Mouse (Mus musculus): ENCODE results near the gene Olfr605. TPM values are rescaled to one million over a fixed set of nuclear protein-coding genes. Genes with fewer than 3 reads are reported as not detected.

Olfr605 gene
- not detected in 2 replicates for polyA plus RNA-seq (2012; rRNA removed)

GRCm38 (mm10) chr7:103445339-103445738 is at the start of gene Olfr605:
Olfr605 (minus strand) TSS chr7:103445439.

GRCm38 (mm10) chr7:103469577-103469976 is 24.3 kb upstream of the Olfr605 start, which contains the start of gene Olfr608:
Olfr608 (plus strand) TSS chr7:103469877.

GRCm38 (mm10) chr7:103448746-103449145 is 3.5 kb upstream of the Olfr605 start, which contains the start of gene Olfr606:
Olfr606 (plus strand) TSS chr7:103449046.

GRCm38 (mm10) chr7:103414772-103415171 is 30.5 kb downstream of the Olfr605 start, which contains the start of gene Usp17lc:
Usp17lc (plus strand) TSS chr7:103415072.

Other genes starting within 250 kb of the Olfr605 start
- gene Olfr593, start 233.6 kb downstream of the Olfr605 start, polyA plus RNA-seq (2012; rRNA removed) = not detected in 2 replicates
- not detected in 2 replicates for gene Olfr594, start 228.4 kb downstream of the Olfr605 start, polyA plus RNA-seq (2012; rRNA removed)
- not detected in 2 replicates for gene Usp17ld, start 192.9 kb downstream of the Olfr605 start, polyA plus RNA-seq (2012; rRNA removed)
- not detected in 2 replicates for gene Olfr596, start 139.8 kb downstream of the Olfr605 start, polyA plus RNA-seq (2012; rRNA removed)
- not detected in 2 replicates for gene Olfr597, start 129.1 kb downstream of the Olfr605 start, polyA plus RNA-seq (2012; rRNA removed)
- not detected in 2 replicates for gene Olfr598, start 121.9 kb downstream of the Olfr605 start, polyA plus RNA-seq (2012; rRNA removed)
- gene Olfr599, start 109.5 kb downstream of the Olfr605 start, polyA plus RNA-seq (2012; rRNA removed) = not detected in 2 replicates
- gene Olfr600, start 95.8 kb downstream of the Olfr605 start, polyA plus RNA-seq (2012; rRNA removed) = not detected in 2 replicates
- not detected in 2 replicates for gene Olfr601, start 82.8 kb downstream of the Olfr605 start, polyA plus RNA-seq (2012; rRNA removed)
- gene Olfr603, start 59.3 kb downstream of the Olfr605 start, polyA plus RNA-seq (2012; rRNA removed) = not detected in 2 replicates
- not detected in 2 replicates for gene Usp17lc, start 30.4 kb downstream of the Olfr605 start, polyA plus RNA-seq (2012; rRNA removed)
- gene Olfr606, start 3.6 kb upstream of the Olfr605 start, polyA plus RNA-seq (2012; rRNA removed) = not detected in 2 replicates
- not detected in 2 replicates for gene Olfr607, start 18.7 kb upstream of the Olfr605 start, polyA plus RNA-seq (2012; rRNA removed)
- not detected in 2 replicates for gene Olfr608, start 24.4 kb upstream of the Olfr605 start, polyA plus RNA-seq (2012; rRNA removed)
- gene Olfr609, start 52.6 kb upstream of the Olfr605 start, polyA plus RNA-seq (2012; rRNA removed) = not detected in 2 replicates
- gene Olfr610, start 66.7 kb upstream of the Olfr605 start, polyA plus RNA-seq (2012; rRNA removed) = not detected in 2 replicates
- gene Olfr611, start 75.4 kb upstream of the Olfr605 start, polyA plus RNA-seq (2012; rRNA removed) = not detected in 2 replicates
- gene Olfr612, start 97.3 kb upstream of the Olfr605 start, polyA plus RNA-seq (2012; rRNA removed) = not detected in 2 replicates
- gene Olfr613, start 102.6 kb upstream of the Olfr605 start, polyA plus RNA-seq (2012; rRNA removed) = not detected in 2 replicates
- not detected in 2 replicates for gene Olfr615, start 110.6 kb upstream of the Olfr605 start, polyA plus RNA-seq (2012; rRNA removed)
- not detected in 2 replicates for gene Olfr616, start 123.7 kb upstream of the Olfr605 start, polyA plus RNA-seq (2012; rRNA removed)
- gene Olfr617, start 127.6 kb upstream of the Olfr605 start, polyA plus RNA-seq (2012; rRNA removed) = not detected in 2 replicates
- 0.08 TPM in 1 of 2 replicates, not detected in the other for gene Olfr618, start 144.7 kb upstream of the Olfr605 start, polyA plus RNA-seq (2012; rRNA removed)
- gene Olfr619, start 155.1 kb upstream of the Olfr605 start, polyA plus RNA-seq (2012; rRNA removed) = not detected in 2 replicates
- gene Olfr620, start 167.1 kb upstream of the Olfr605 start, polyA plus RNA-seq (2012; rRNA removed) = not detected in 2 replicates
- 0.06 TPM in 1 of 2 replicates, not detected in the other for gene Olfr622, start 197.3 kb upstream of the Olfr605 start, polyA plus RNA-seq (2012; rRNA removed)
- not detected in 2 replicates for gene Olfr623, start 218.3 kb upstream of the Olfr605 start, polyA plus RNA-seq (2012; rRNA removed)
- 0.01 TPM in 1 of 2 replicates, not detected in the other for gene Olfr624, start 225.8 kb upstream of the Olfr605 start, polyA plus RNA-seq (2012; rRNA removed)
- gene Olfr625-ps1, start 237.3 kb upstream of the Olfr605 start, polyA plus RNA-seq (2012; rRNA removed) = not detected in 2 replicates